Mouse (Mus musculus): ENCODE measurements at regions not wholly inside any gene's neighbourhood (a gene's known extent, or its start where the extent isn't known, plus 50 kb on each side); places are given as distances from the start of the nearest gene placed in this dataset.

GRCm38 (mm10) chr8:103395316-103395715 is 609.9 kb upstream of the Cdh11 start:
- Histone ChIP-seq H3K27me3 (ENCODE audit: control insufficient read depth, insufficient read depth, low read length) (no peaks in the 10 kb centered on the region), H3K9ac (ENCODE audit: low read depth, low read length) (no peak overlapping the region), H3K79me2 (ENCODE audit: control insufficient read depth, insufficient read depth, low read length) (no peaks in the 10 kb centered on the region), H3K4me3 (ENCODE audit: insufficient read depth, low read depth, low read length) (no peak overlapping the region), H3K4me1 (ENCODE audit: control insufficient read depth, insufficient read depth, low read length) (no peaks in the 10 kb centered on the region), H3K27ac (replicated peaks; ENCODE audit: insufficient read depth, low read depth, low read length) (no peak overlapping the region), H3K36me3 (ENCODE audit: control insufficient read depth, insufficient read depth, low read length) (no peaks in the 10 kb centered on the region)
- 67% methylated on average over 4 of the region's 4 CpGs for WGBS
- TF ChIP-seq CTCF (IDR thresholded peaks at IDR 0.05; ENCODE audit: low read depth, low read length): no peak
- no peak for TF ChIP-seq POLR2A (IDR thresholded peaks at IDR 0.05; ENCODE audit: extremely low read depth, insufficient read depth, low read length)
- DNase-seq (ENCODE audit: extremely low read depth, low read depth, low spot score): no peak

- no peaks in the 10 kb centered on the region for H3K36me3 ChIP-seq (ENCODE audit: control insufficient read depth, insufficient read depth, low read length)
- TF ChIP-seq CTCF (IDR thresholded peaks at IDR 0.05; ENCODE audit: low read depth, low read length): no peak
- no peak for TF ChIP-seq POLR2A (IDR thresholded peaks at IDR 0.05; ENCODE audit: extremely low read depth, insufficient read depth, low read length)
- no peak overlapping the region for H3K9ac ChIP-seq (ENCODE audit: low read depth, low read length)
- H3K4me1 ChIP-seq (ENCODE audit: control insufficient read depth, insufficient read depth, low read length): peaks cover 8% of the 10 kb centered on the region
- no peak overlapping the region for H3K27ac ChIP-seq (replicated peaks; ENCODE audit: insufficient read depth, low read depth, low read length)
- no peak for DNase-seq (ENCODE audit: extremely low read depth, low read depth, low spot score)
- H3K79me2 ChIP-seq (ENCODE audit: control insufficient read depth, insufficient read depth, low read length): no peaks in the 10 kb centered on the region
- H3K4me3 ChIP-seq (ENCODE audit: insufficient read depth, low read depth, low read length): no peak overlapping the region
- no peaks in the 10 kb centered on the region for H3K27me3 ChIP-seq (ENCODE audit: control insufficient read depth, insufficient read depth, low read length)
- WGBS: 85% methylated on average over 3 of the region's 3 CpGs
Observed at GRCm38 (mm10) chr8:103398179-103398578, 612.7 kb upstream of the Cdh11 start.

- TF ChIP-seq CTCF (IDR thresholded peaks at IDR 0.05; ENCODE audit: low read depth, low read length): peak; percentile 23; the same call in 1 of the 2 replicates
- TF ChIP-seq POLR2A (IDR thresholded peaks at IDR 0.05; ENCODE audit: extremely low read depth, insufficient read depth, low read length): no peak
- no peak for DNase-seq (ENCODE audit: extremely low read depth, low read depth, low spot score)
- Histone ChIP-seq H3K4me1 (ENCODE audit: control insufficient read depth, insufficient read depth, low read length) (peaks cover 8% of the 10 kb centered on the region), H3K79me2 (ENCODE audit: control insufficient read depth, insufficient read depth, low read length) (no peaks in the 10 kb centered on the region), H3K4me3 (ENCODE audit: insufficient read depth, low read depth, low read length) (no peak overlapping the region), H3K36me3 (ENCODE audit: control insufficient read depth, insufficient read depth, low read length) (no peaks in the 10 kb centered on the region), H3K9ac (ENCODE audit: low read depth, low read length) (no peak overlapping the region), H3K27ac (replicated peaks; ENCODE audit: insufficient read depth, low read depth, low read length) (no peak overlapping the region), H3K27me3 (ENCODE audit: control insufficient read depth, insufficient read depth, low read length) (no peaks in the 10 kb centered on the region)
- WGBS: 85% methylated on average over 3 of the region's 3 CpGs
Observed at GRCm38 (mm10) chr8:103399466-103399865, 614.0 kb upstream of the Cdh11 start.

- 7% methylated on average over 1 of the region's 1 CpGs for WGBS
- H3K27me3 ChIP-seq (ENCODE audit: control insufficient read depth, insufficient read depth, low read length): no peaks in the 10 kb centered on the region
Observed at GRCm38 (mm10) chr8:103400143-103400542, 614.7 kb upstream of the Cdh11 start.

GRCm38 (mm10) chr8:103402731-103403130 is 617.3 kb upstream of the Cdh11 start:
- TF ChIP-seq CTCF (IDR thresholded peaks at IDR 0.05; ENCODE audit: low read depth, low read length) (no peak), POLR2A (IDR thresholded peaks at IDR 0.05; ENCODE audit: extremely low read depth, insufficient read depth, low read length) (no peak)
- DNase-seq (ENCODE audit: extremely low read depth, low read depth, low spot score): peak; percentile 68
- Histone ChIP-seq H3K27me3 (ENCODE audit: control insufficient read depth, insufficient read depth, low read length) (no peaks in the 10 kb centered on the region), H3K27ac (replicated peaks; ENCODE audit: insufficient read depth, low read depth, low read length) (no peak overlapping the region), H3K9ac (ENCODE audit: low read depth, low read length) (no peak overlapping the region), H3K4me3 (ENCODE audit: insufficient read depth, low read depth, low read length) (no peak overlapping the region), H3K79me2 (ENCODE audit: control insufficient read depth, insufficient read depth, low read length) (no peaks in the 10 kb centered on the region), H3K4me1 (ENCODE audit: control insufficient read depth, insufficient read depth, low read length) (peaks cover 8% of the 10 kb centered on the region), H3K36me3 (ENCODE audit: control insufficient read depth, insufficient read depth, low read length) (no peaks in the 10 kb centered on the region)
- 25% methylated on average over 3 of the region's 3 CpGs for WGBS

More at GRCm38 (mm10) chr8:103400143-103400542, 614.7 kb upstream of the Cdh11 start:
- Histone ChIP-seq H3K4me1 (ENCODE audit: control insufficient read depth, insufficient read depth, low read length) (peaks cover 8% of the 10 kb centered on the region), H3K9ac (ENCODE audit: low read depth, low read length) (no peak overlapping the region), H3K27ac (replicated peaks; ENCODE audit: insufficient read depth, low read depth, low read length) (no peak overlapping the region), H3K4me3 (ENCODE audit: insufficient read depth, low read depth, low read length) (no peak overlapping the region), H3K36me3 (ENCODE audit: control insufficient read depth, insufficient read depth, low read length) (no peaks in the 10 kb centered on the region), H3K79me2 (ENCODE audit: control insufficient read depth, insufficient read depth, low read length) (no peaks in the 10 kb centered on the region)
- peak; percentile 66 for DNase-seq (ENCODE audit: extremely low read depth, low read depth, low spot score)
- TF ChIP-seq POLR2A (IDR thresholded peaks at IDR 0.05; ENCODE audit: extremely low read depth, insufficient read depth, low read length): no peak
- TF ChIP-seq CTCF (IDR thresholded peaks at IDR 0.05; ENCODE audit: low read depth, low read length): no peak

GRCm38 (mm10) chr8:103403826-103404225 is 618.4 kb upstream of the Cdh11 start:
- Histone ChIP-seq H3K9ac (ENCODE audit: low read depth, low read length) (no peak overlapping the region), H3K79me2 (ENCODE audit: control insufficient read depth, insufficient read depth, low read length) (no peaks in the 10 kb centered on the region), H3K4me3 (ENCODE audit: insufficient read depth, low read depth, low read length) (no peak overlapping the region), H3K27ac (replicated peaks; ENCODE audit: insufficient read depth, low read depth, low read length) (no peak overlapping the region), H3K4me1 (ENCODE audit: control insufficient read depth, insufficient read depth, low read length) (peaks cover 8% of the 10 kb centered on the region), H3K36me3 (ENCODE audit: control insufficient read depth, insufficient read depth, low read length) (no peaks in the 10 kb centered on the region), H3K27me3 (ENCODE audit: control insufficient read depth, insufficient read depth, low read length) (no peaks in the 10 kb centered on the region)
- 80% methylated on average over 4 of the region's 4 CpGs for WGBS
- DNase-seq (ENCODE audit: extremely low read depth, low read depth, low spot score): no peak
- no peak for TF ChIP-seq POLR2A (IDR thresholded peaks at IDR 0.05; ENCODE audit: extremely low read depth, insufficient read depth, low read length)
- no peak for TF ChIP-seq CTCF (IDR thresholded peaks at IDR 0.05; ENCODE audit: low read depth, low read length)
